Mouse (Mus musculus): ENCODE results near the gene Elmsan1. TPM values are rescaled to one million over a fixed set of nuclear protein-coding genes. Genes with fewer than 3 reads are reported as not detected.

Gene Elmsan1
- polyA plus RNA-seq, 1 experiment from 2014 or later: 7.4 TPM

- Histone ChIP-seq H3K27ac (replicated peaks in 1 of 2; ENCODE audit: control insufficient read depth in 1 of 2, insufficient read depth in 1 of 2, low read depth in 2 of 2, low read length in 2 of 2) (no peak overlapping the region), H3K36me3 (ENCODE audit: control insufficient read depth, insufficient read depth, low read length) (peaks cover 61% of the 10 kb centered on the region)
Measured at GRCm38 (mm10) chr12:84160491-84160890, 58.2 kb downstream of the Elmsan1 start.

GRCm38 (mm10) chr12:84158156-84158555, 60.5 kb downstream of the Elmsan1 start:
- H3K9ac ChIP-seq (ENCODE audit: low read length): no peak overlapping the region
- no peak overlapping the region for H3K4me3 ChIP-seq (ENCODE audit: control insufficient read depth in 1 of 2, insufficient read depth in 1 of 2, low read depth in 1 of 2, low read length in 2 of 2)
- no peak overlapping the region for H3K27ac ChIP-seq (replicated peaks in 1 of 2; ENCODE audit: control insufficient read depth in 1 of 2, insufficient read depth in 1 of 2, low read depth in 2 of 2, low read length in 2 of 2)
- H3K36me3 ChIP-seq (ENCODE audit: control insufficient read depth, insufficient read depth, low read length): peaks cover 77% of the 10 kb centered on the region
- WGBS: 57% methylated on average over 14 of the region's 14 CpGs
- no peak overlapping the region for H3K4me2 ChIP-seq (ENCODE audit: low read length)
- no peaks in the 10 kb centered on the region for H3K9me3 ChIP-seq (ENCODE audit: control insufficient read depth, low read length)
- H3K4me1 ChIP-seq (ENCODE audit: control insufficient read depth in 2 of 2, insufficient read depth in 2 of 2, low read length in 2 of 2): peaks cover 10 to 20% of the 10 kb centered on the region in 2 experiments
- no peak for ATAC-seq (ENCODE audit: insufficient number of reproducible peaks, insufficient read depth, low FRiP score, low read depth)
- H3K27me3 ChIP-seq (ENCODE audit: control insufficient read depth, insufficient read depth, low read length): no peaks in the 10 kb centered on the region

More at GRCm38 (mm10) chr12:84160491-84160890, 58.2 kb downstream of the Elmsan1 start:
- no peaks in the 10 kb centered on the region for H3K27me3 ChIP-seq (ENCODE audit: control insufficient read depth, insufficient read depth, low read length)
- H3K9ac ChIP-seq (ENCODE audit: low read length): no peak overlapping the region
- no peak for ATAC-seq (ENCODE audit: insufficient number of reproducible peaks, insufficient read depth, low FRiP score, low read depth)
- H3K4me2 ChIP-seq (ENCODE audit: low read length): no peak overlapping the region
- no peak overlapping the region for H3K4me3 ChIP-seq (ENCODE audit: control insufficient read depth in 1 of 2, insufficient read depth in 1 of 2, low read depth in 1 of 2, low read length in 2 of 2)
- no peaks in the 10 kb centered on the region for H3K9me3 ChIP-seq (ENCODE audit: control insufficient read depth, low read length)
- peaks cover 4 to 15% of the 10 kb centered on the region in 2 experiments for H3K4me1 ChIP-seq (ENCODE audit: control insufficient read depth in 2 of 2, insufficient read depth in 2 of 2, low read length in 2 of 2)
- 87% methylated on average over 8 of the region's 8 CpGs for WGBS

- WGBS: 90% methylated on average over 18 of the region's 18 CpGs
- Histone ChIP-seq H3K27me3 (ENCODE audit: control insufficient read depth, insufficient read depth, low read length) (no peaks in the 10 kb centered on the region), H3K9me3 (ENCODE audit: control insufficient read depth, low read length) (no peaks in the 10 kb centered on the region), H3K4me2 (ENCODE audit: low read length) (no peak overlapping the region), H3K4me3 (ENCODE audit: control insufficient read depth in 1 of 2, insufficient read depth in 1 of 2, low read depth in 1 of 2, low read length in 2 of 2) (no peak overlapping the region), H3K27ac (replicated peaks in 1 of 2; ENCODE audit: control insufficient read depth in 1 of 2, insufficient read depth in 1 of 2, low read depth in 2 of 2, low read length in 2 of 2) (0 out of 4 replicates have a peak overlapping the region, but pooled peaks of 1 of the 2 experiments have one; percentile 28), H3K36me3 (ENCODE audit: control insufficient read depth, insufficient read depth, low read length) (peaks cover 87% of the 10 kb centered on the region), H3K9ac (ENCODE audit: low read length) (no peak overlapping the region), H3K4me1 (ENCODE audit: control insufficient read depth in 2 of 2, insufficient read depth in 2 of 2, low read length in 2 of 2) (peaks cover 17 to 23% of the 10 kb centered on the region in 2 experiments)
- ATAC-seq (ENCODE audit: insufficient number of reproducible peaks, insufficient read depth, low FRiP score, low read depth): no peak
Measured at GRCm38 (mm10) chr12:84156210-84156609, 62.5 kb downstream of the Elmsan1 start.

- Histone ChIP-seq H3K4me1 (ENCODE audit: control insufficient read depth in 2 of 2, insufficient read depth in 2 of 2, low read length in 2 of 2) (peaks cover 17 to 27% of the 10 kb centered on the region in 2 experiments), H3K27me3 (ENCODE audit: control insufficient read depth, insufficient read depth, low read length) (no peaks in the 10 kb centered on the region), H3K4me3 (ENCODE audit: control insufficient read depth in 1 of 2, insufficient read depth in 1 of 2, low read depth in 1 of 2, low read length in 2 of 2) (no peak overlapping the region), H3K36me3 (ENCODE audit: control insufficient read depth, insufficient read depth, low read length) (peaks cover 84% of the 10 kb centered on the region), H3K27ac (replicated peaks in 1 of 2; ENCODE audit: control insufficient read depth in 1 of 2, insufficient read depth in 1 of 2, low read depth in 2 of 2, low read length in 2 of 2) (peak overlapping the region; percentile 24 to 26; a peak in 1 of 4 replicates), H3K9ac (ENCODE audit: low read length) (no peak overlapping the region), H3K4me2 (ENCODE audit: low read length) (no peak overlapping the region), H3K9me3 (ENCODE audit: control insufficient read depth, low read length) (no peaks in the 10 kb centered on the region)
- no peak for ATAC-seq (ENCODE audit: insufficient number of reproducible peaks, insufficient read depth, low FRiP score, low read depth)
- WGBS: 44% methylated on average over 2 of the region's 2 CpGs
Measured at GRCm38 (mm10) chr12:84155523-84155871, 63.2 kb downstream of the Elmsan1 start.

GRCm38 (mm10) chr12:84154786-84155522, 63.7 kb downstream of the Elmsan1 start:
- Histone ChIP-seq H3K4me1 (ENCODE audit: control insufficient read depth in 2 of 2, insufficient read depth in 2 of 2, low read length in 2 of 2) (peaks cover 18 to 32% of the 10 kb centered on the region in 2 experiments), H3K9ac (ENCODE audit: low read length) (no peak overlapping the region), H3K36me3 (ENCODE audit: control insufficient read depth, insufficient read depth, low read length) (peaks cover 83% of the 10 kb centered on the region), H3K27me3 (ENCODE audit: control insufficient read depth, insufficient read depth, low read length) (no peaks in the 10 kb centered on the region), H3K9me3 (ENCODE audit: control insufficient read depth, low read length) (no peaks in the 10 kb centered on the region), H3K27ac (replicated peaks in 1 of 2; ENCODE audit: control insufficient read depth in 1 of 2, insufficient read depth in 1 of 2, low read depth in 2 of 2, low read length in 2 of 2) (peak overlapping the region in 1 of 2 experiments; percentile 26; a peak in 1 of 4 replicates), H3K4me2 (ENCODE audit: low read length) (no peak overlapping the region), H3K4me3 (ENCODE audit: control insufficient read depth in 1 of 2, insufficient read depth in 1 of 2, low read depth in 1 of 2, low read length in 2 of 2) (no peak overlapping the region)
- WGBS: 41% methylated on average over 11 of the region's 11 CpGs
- ATAC-seq (ENCODE audit: insufficient number of reproducible peaks, insufficient read depth, low FRiP score, low read depth): 0 out of 2 replicates have a peak, but pooled peaks have one; percentile 15

- Histone ChIP-seq H3K9ac (ENCODE audit: low read length) (no peak overlapping the region), H3K27me3 (ENCODE audit: control insufficient read depth, insufficient read depth, low read length) (no peaks in the 10 kb centered on the region), H3K4me2 (ENCODE audit: low read length) (no peak overlapping the region), H3K27ac (replicated peaks in 1 of 2; ENCODE audit: control insufficient read depth in 1 of 2, insufficient read depth in 1 of 2, low read depth in 2 of 2, low read length in 2 of 2) (no peak overlapping the region), H3K9me3 (ENCODE audit: control insufficient read depth, low read length) (no peaks in the 10 kb centered on the region), H3K36me3 (ENCODE audit: control insufficient read depth, insufficient read depth, low read length) (peaks cover 70% of the 10 kb centered on the region), H3K4me1 (ENCODE audit: control insufficient read depth in 2 of 2, insufficient read depth in 2 of 2, low read length in 2 of 2) (peaks cover 20 to 40% of the 10 kb centered on the region in 2 experiments), H3K4me3 (ENCODE audit: control insufficient read depth in 1 of 2, insufficient read depth in 1 of 2, low read depth in 1 of 2, low read length in 2 of 2) (no peak overlapping the region)
- WGBS: 76% methylated on average over 6 of the region's 6 CpGs
- no peak for ATAC-seq (ENCODE audit: insufficient number of reproducible peaks, insufficient read depth, low FRiP score, low read depth)
Measured at GRCm38 (mm10) chr12:84153414-84153813, 65.3 kb downstream of the Elmsan1 start.

- Histone ChIP-seq H3K36me3 (ENCODE audit: control insufficient read depth, insufficient read depth, low read length) (peaks cover 61% of the 10 kb centered on the region), H3K9me3 (ENCODE audit: control insufficient read depth, low read length) (no peaks in the 10 kb centered on the region), H3K4me3 (ENCODE audit: control insufficient read depth in 1 of 2, insufficient read depth in 1 of 2, low read depth in 1 of 2, low read length in 2 of 2) (no peak overlapping the region), H3K27ac (replicated peaks in 1 of 2; ENCODE audit: control insufficient read depth in 1 of 2, insufficient read depth in 1 of 2, low read depth in 2 of 2, low read length in 2 of 2) (no peak overlapping the region), H3K4me1 (ENCODE audit: control insufficient read depth in 2 of 2, insufficient read depth in 2 of 2, low read length in 2 of 2) (peaks cover 23 to 37% of the 10 kb centered on the region in 2 experiments), H3K27me3 (ENCODE audit: control insufficient read depth, insufficient read depth, low read length) (no peaks in the 10 kb centered on the region), H3K9ac (ENCODE audit: low read length) (no peak overlapping the region; the same call in 1 of the 2 replicates), H3K4me2 (ENCODE audit: low read length) (no peak overlapping the region)
- no peak for ATAC-seq (ENCODE audit: insufficient number of reproducible peaks, insufficient read depth, low FRiP score, low read depth)
- WGBS: 74% methylated on average over 32 of the region's 32 CpGs
Measured at GRCm38 (mm10) chr12:84152352-84153190, 66.1 kb downstream of the Elmsan1 start.
